19 mouse cellular contexts compared by ENCODE assay signal in genomic region chr14:85333277-85333676, GRCm38 (mm10).
"Had no signal": no experiment of that assay in that cellular context is flagged by ENCODE, and none has a peak within 500 bp of the region (broad histone marks: within the 10 kb centered on the region; RNA-seq: fewer than 3 reads in every experiment).

No protein-coding gene starts in this region.

- H3K9ac ChIP-seq: lung, embryonic 14.5 days; midbrain, embryonic 12.5 days; neural tube, embryonic 13.5 days; neural tube, embryonic 15.5 days had no signal

- H3K4me1 ChIP-seq: midbrain, embryonic 10.5 days; midbrain, embryonic 12.5 days; neural tube, embryonic 13.5 days; neural tube, embryonic 15.5 days had no signal

- H3K9me3 ChIP-seq: midbrain, embryonic 10.5 days; midbrain, embryonic 12.5 days; neural tube, embryonic 13.5 days; neural tube, embryonic 15.5 days had no signal

- H3K4me2 ChIP-seq: lung, embryonic 14.5 days; midbrain, embryonic 12.5 days; neural tube, embryonic 13.5 days; neural tube, embryonic 15.5 days had no signal

- H3K36me3 ChIP-seq: midbrain, embryonic 10.5 days; midbrain, embryonic 12.5 days; neural tube, embryonic 13.5 days; neural tube, embryonic 15.5 days had no signal

- ATAC-seq: midbrain, embryonic 16.5 days had no signal

- H3K27ac ChIP-seq: midbrain, embryonic 10.5 days; midbrain, embryonic 12.5 days; neural tube, embryonic 13.5 days; neural tube, embryonic 15.5 days had no signal

- DNase-seq: lung, adult 18-20 months; lung, embryonic 14.5 days; lung, postnatal 10 days; lung, postnatal 4 days; midbrain, embryonic 14.5 days; retina, postnatal 1 day; right cerebral cortex, adult 18-20 months; right cerebral cortex, postnatal 25 days; right cerebral cortex, postnatal 4 days; spleen, adult 18-20 months; thymus, adult 18-20 months; thymus, postnatal 14 days; thymus, postnatal 36 days had no signal

- H3K27me3 ChIP-seq: midbrain, embryonic 12.5 days; neural tube, embryonic 13.5 days; neural tube, embryonic 15.5 days had no signal

- H3K4me3 ChIP-seq: midbrain, embryonic 10.5 days; midbrain, embryonic 12.5 days; myocyte; neural tube, embryonic 13.5 days; neural tube, embryonic 15.5 days had no signal
